Mouse (Mus musculus) forebrain, embryonic 10.5 days (tissue): ENCODE measurements around the gene Tspan18. TPM values are rescaled to one million over a fixed set of nuclear protein-coding genes. Genes with fewer than 3 reads are reported as not detected.
A peak's percentile ranks its signal among the peaks of the same experiment; 100 is the strongest.

ENCODE experiments used
- DNase-seq: peaks from one replicate; pipeline ENCODE4 v3.0.0-alpha.2; 2017; ENCODE audit warnings: low spot score; ENCODE audit errors: extremely low spot score
- H3K27ac ChIP-seq: fragments of 300-500 bp; sonication (generic); 2 replicates; pipeline ENCODE4 v1.5.1; 2016; ENCODE audit warnings: mild to moderate bottlenecking
- H3K27me3 ChIP-seq: fragments of 300-500 bp; sonication (generic); 2 replicates; pipeline ENCODE4 v1.6.1; 2016; ENCODE audit warnings: mild to moderate bottlenecking; ENCODE audit not compliant: poor library complexity, severe bottlenecking
- H3K36me3 ChIP-seq: fragments of 300-500 bp; sonication (generic); replicated peaks from 2 replicates; pipeline ENCODE4 v1.6.1; 2016; ENCODE audit warnings: mild to moderate bottlenecking, moderate library complexity
- H3K4me1 ChIP-seq: fragments of 300-500 bp; sonication (generic); 2 replicates; pipeline ENCODE4 v1.6.1; 2016
- H3K4me3 ChIP-seq: fragments of 300-500 bp; sonication (generic); 2 replicates; pipeline ENCODE4 v1.5.1; 2016; ENCODE audit warnings: mild to moderate bottlenecking, moderate library complexity
- H3K9me3 ChIP-seq: fragments of 300-500 bp; sonication (generic); 2 replicates; pipeline ENCODE4 v1.6.1; 2016; ENCODE audit warnings: mild to moderate bottlenecking, moderate library complexity
- WGBS: fragments of 180-500 bp; shearing (Covaris S2); methylation state at CpG from one replicate; pipeline ENCODE4 v1.1.7; 2016; 5-methylcytosine and 5-hydroxymethylcytosine counted together
- polyA plus RNA-seq: library from polyadenylated mRNA; unstranded; fragments of >200 nt; fragmentation: Nextera tagmentation; extraction: Ambion mirVana; gene quantifications from 2 replicates; pipeline ENCODE4 v1.2.1, GENCODE M21; 2016

Tspan18 gene
- polyA plus RNA-seq, 1 experiment from 2014 or later = 31.4 TPM

GRCm38 (mm10) chr2:93242166-93242565, 92.1 kb downstream of the Tspan18 start:
- H3K36me3 ChIP-seq = peaks cover 16% of the 10 kb centered on the region
- no peaks in the 10 kb centered on the region for H3K27me3 ChIP-seq
- no peak for DNase-seq
- 93% methylated on average over 5 of the region's 5 CpGs for WGBS
- H3K4me1 ChIP-seq = peaks cover 74% of the 10 kb centered on the region
- peak overlapping the region; percentile 65; the same call in 1 of the 2 replicates for H3K27ac ChIP-seq
- H3K9me3 ChIP-seq = no peaks in the 10 kb centered on the region
- no peak overlapping the region for H3K4me3 ChIP-seq

- Histone ChIP-seq H3K36me3 (peaks cover 19% of the 10 kb centered on the region), H3K4me1 (peaks cover 68% of the 10 kb centered on the region), H3K4me3 (no peak overlapping the region), H3K9me3 (no peaks in the 10 kb centered on the region), H3K27me3 (no peaks in the 10 kb centered on the region), H3K27ac (peak overlapping the region; percentile 68)
- no peak for DNase-seq
- WGBS = 82% methylated on average over 6 of the region's 6 CpGs
Observed at GRCm38 (mm10) chr2:93238864-93239263, 95.4 kb downstream of the Tspan18 start.

GRCm38 (mm10) chr2:93237055-93237454, 97.2 kb downstream of the Tspan18 start:
- no peak for DNase-seq
- Histone ChIP-seq H3K4me3 (no peak overlapping the region), H3K9me3 (no peaks in the 10 kb centered on the region), H3K36me3 (peaks cover 16% of the 10 kb centered on the region), H3K27me3 (no peaks in the 10 kb centered on the region), H3K4me1 (peaks cover 68% of the 10 kb centered on the region), H3K27ac (peak overlapping the region; percentile 17; the same call in 1 of the 2 replicates)
- WGBS = 84% methylated on average over 1 of the region's 1 CpGs

- Histone ChIP-seq H3K27ac (peak overlapping the region; percentile 77), H3K27me3 (no peaks in the 10 kb centered on the region), H3K9me3 (no peaks in the 10 kb centered on the region), H3K4me3 (no peak overlapping the region), H3K36me3 (peaks cover 25% of the 10 kb centered on the region), H3K4me1 (peaks cover 72% of the 10 kb centered on the region)
- no peak for DNase-seq
- WGBS = 76% methylated on average over 1 of the region's 1 CpGs
Observed at GRCm38 (mm10) chr2:93232141-93232540, 102.2 kb downstream of the Tspan18 start.

- 3% methylated on average over 5 of the region's 5 CpGs for WGBS
- H3K9me3 ChIP-seq = no peaks in the 10 kb centered on the region
- peak overlapping the region; percentile 91 for H3K27ac ChIP-seq
- H3K4me3 ChIP-seq = peak overlapping the region; percentile 46
- no peaks in the 10 kb centered on the region for H3K27me3 ChIP-seq
- peaks cover 23% of the 10 kb centered on the region for H3K36me3 ChIP-seq
- peaks cover 77% of the 10 kb centered on the region for H3K4me1 ChIP-seq
- DNase-seq = peak; percentile 72
Observed at GRCm38 (mm10) chr2:93228480-93228824, 105.9 kb downstream of the Tspan18 start.

- peak; percentile 88 for DNase-seq
- WGBS = 11% methylated on average over 9 of the region's 9 CpGs
- peak overlapping the region; percentile 91 for H3K27ac ChIP-seq
- H3K4me1 ChIP-seq = peaks cover 77% of the 10 kb centered on the region
- H3K9me3 ChIP-seq = no peaks in the 10 kb centered on the region
- peak overlapping the region; percentile 46 for H3K4me3 ChIP-seq
- peaks cover 29% of the 10 kb centered on the region for H3K36me3 ChIP-seq
- H3K27me3 ChIP-seq = no peaks in the 10 kb centered on the region
Observed at GRCm38 (mm10) chr2:93227713-93228479, 106.4 kb downstream of the Tspan18 start.

- Histone ChIP-seq H3K4me3 (peak overlapping the region; percentile 46), H3K9me3 (no peaks in the 10 kb centered on the region), H3K4me1 (peaks cover 69% of the 10 kb centered on the region), H3K27ac (peak overlapping the region; percentile 91), H3K27me3 (no peaks in the 10 kb centered on the region), H3K36me3 (peaks cover 38% of the 10 kb centered on the region)
- DNase-seq = peak; percentile 93
- 12% methylated on average over 20 of the region's 20 CpGs for WGBS
Observed at GRCm38 (mm10) chr2:93226606-93227595, 107.4 kb downstream of the Tspan18 start.

GRCm38 (mm10) chr2:93223463-93223862, 110.8 kb downstream of the Tspan18 start:
- H3K27ac ChIP-seq = peak overlapping the region; percentile 48; the same call in 1 of the 2 replicates
- no peak for DNase-seq
- WGBS = 75% methylated on average over 6 of the region's 6 CpGs

GRCm38 (mm10) chr2:93220447-93220846, 113.9 kb downstream of the Tspan18 start:
- H3K4me1 ChIP-seq = peaks cover 51% of the 10 kb centered on the region
- no peaks in the 10 kb centered on the region for H3K9me3 ChIP-seq
- no peak overlapping the region for H3K4me3 ChIP-seq
- DNase-seq = no peak
- peaks cover 76% of the 10 kb centered on the region for H3K36me3 ChIP-seq
- 61% methylated on average over 5 of the region's 5 CpGs for WGBS
- H3K27ac ChIP-seq = peak overlapping the region; percentile 57; the same call in 1 of the 2 replicates
- H3K27me3 ChIP-seq = 0 out of 2 replicates have a peak, but pooled peaks cover 3% of the 10 kb centered on the region

More at GRCm38 (mm10) chr2:93223463-93223862, 110.8 kb downstream of the Tspan18 start:
- peaks cover 59% of the 10 kb centered on the region for H3K4me1 ChIP-seq
- no peaks in the 10 kb centered on the region for H3K9me3 ChIP-seq
- H3K27me3 ChIP-seq = 0 out of 2 replicates have a peak, but pooled peaks cover 3% of the 10 kb centered on the region
- no peak overlapping the region for H3K4me3 ChIP-seq
- H3K36me3 ChIP-seq = peaks cover 60% of the 10 kb centered on the region

- 96% methylated on average over 3 of the region's 3 CpGs for WGBS
- peaks cover 85% of the 10 kb centered on the region for H3K36me3 ChIP-seq
Observed at GRCm38 (mm10) chr2:93219576-93219975, 114.7 kb downstream of the Tspan18 start.

GRCm38 (mm10) chr2:93218353-93218990, 115.8 kb downstream of the Tspan18 start:
- Histone ChIP-seq H3K27ac (peak overlapping the region; percentile 36; the same call in 1 of the 2 replicates), H3K9me3 (no peaks in the 10 kb centered on the region), H3K27me3 (0 out of 2 replicates have a peak, but pooled peaks cover 3% of the 10 kb centered on the region), H3K4me1 (peaks cover 62% of the 10 kb centered on the region), H3K4me3 (no peak overlapping the region), H3K36me3 (peaks cover 83% of the 10 kb centered on the region)
- WGBS = 91% methylated on average over 7 of the region's 7 CpGs
- no peak for DNase-seq

More at GRCm38 (mm10) chr2:93219576-93219975, 114.7 kb downstream of the Tspan18 start:
- no peak for DNase-seq
- H3K4me1 ChIP-seq = peaks cover 57% of the 10 kb centered on the region
- no peak overlapping the region for H3K4me3 ChIP-seq
- H3K27me3 ChIP-seq = 0 out of 2 replicates have a peak, but pooled peaks cover 3% of the 10 kb centered on the region
- no peaks in the 10 kb centered on the region for H3K9me3 ChIP-seq
- 0 out of 2 replicates have a peak overlapping the region, but pooled peaks have one; percentile 0 for H3K27ac ChIP-seq

- H3K36me3 ChIP-seq = peaks cover 82% of the 10 kb centered on the region
- H3K4me3 ChIP-seq = no peak overlapping the region
- DNase-seq = peak; percentile 87
- H3K27ac ChIP-seq = peak overlapping the region; percentile 36
- peaks cover 58% of the 10 kb centered on the region for H3K4me1 ChIP-seq
- H3K9me3 ChIP-seq = no peaks in the 10 kb centered on the region
- 17% methylated on average over 7 of the region's 7 CpGs for WGBS
- 0 out of 2 replicates have a peak, but pooled peaks cover 3% of the 10 kb centered on the region for H3K27me3 ChIP-seq
Observed at GRCm38 (mm10) chr2:93217015-93217414, 117.3 kb downstream of the Tspan18 start.
